Mouse (Mus musculus) bone marrow, adult 2 months (tissue): ENCODE data around the gene Anxa4.

Experiments
- CTCF ChIP-seq: fragments of 200-500 bp; IDR thresholded peaks from 2 replicates; pipeline ENCODE4 v1.5.1; 2011; ENCODE audit warnings: low read length, control low read depth; ENCODE audit not compliant: control insufficient read depth, insufficient read depth
- POLR2A ChIP-seq: fragments of 200-500 bp; IDR thresholded peaks from 2 replicates; pipeline ENCODE4 v1.6.1; 2011; ENCODE audit warnings: low read depth, mild to moderate bottlenecking, control low read depth, low read length, borderline replicate concordance; ENCODE audit not compliant: control insufficient read depth

GRCm38 (mm10) chr6:86793957-86794356, 573 bp upstream of the Anxa4 start:
- no peak for TF ChIP-seq CTCF
- no peak for TF ChIP-seq POLR2A
